Mouse (Mus musculus) cerebellum, postnatal 4 days (tissue): Measurements from ENCODE around the gene Ahdc1.
A peak's percentile ranks its signal among the peaks of the same experiment; 100 is the strongest.

Source experiments
- DNase-seq, 2 experiments: peaks; one replicate each; pipeline ENCODE4 v3.0.0; 2022; ENCODE audit warnings: low spot score in 2 of 2, mixed read lengths in 1 of 2

Ahdc1 gene

DNA sequence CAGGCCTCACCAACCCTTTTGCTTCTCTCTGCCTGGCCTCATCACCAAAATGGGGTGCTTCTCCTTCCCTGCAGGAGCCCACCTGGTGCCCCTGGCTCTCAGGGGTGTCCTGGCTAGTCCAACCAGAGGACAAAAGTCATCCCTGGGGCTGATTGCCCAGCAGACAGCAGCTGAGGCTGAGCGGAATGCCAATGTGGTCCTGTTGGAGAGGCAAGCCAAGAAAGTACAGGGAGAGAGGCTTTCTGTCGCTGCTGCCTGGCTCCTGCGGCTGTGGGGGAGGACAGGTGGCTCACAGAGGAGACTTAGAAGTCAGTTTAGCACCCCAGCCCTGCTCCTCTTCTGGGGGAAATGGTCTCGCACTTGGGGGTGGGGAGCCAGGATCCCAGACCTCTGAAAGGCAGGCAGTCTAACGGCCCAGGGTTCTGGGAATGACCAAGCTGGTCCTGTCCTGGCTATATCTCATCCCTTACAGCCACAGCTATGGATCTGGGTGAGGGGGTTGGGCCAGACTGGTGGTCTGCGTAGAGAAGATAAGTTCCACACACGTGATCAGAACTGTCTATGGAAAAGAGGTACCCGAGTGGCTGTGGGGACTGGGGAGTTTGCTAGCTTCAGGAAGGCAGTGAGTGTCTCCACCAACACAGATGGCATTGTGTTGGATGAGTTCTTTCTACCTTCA is 64.0 kb downstream of the Ahdc1 start:
- peak in 1 of 2 experiments; percentile 51 for DNase-seq

DNA sequence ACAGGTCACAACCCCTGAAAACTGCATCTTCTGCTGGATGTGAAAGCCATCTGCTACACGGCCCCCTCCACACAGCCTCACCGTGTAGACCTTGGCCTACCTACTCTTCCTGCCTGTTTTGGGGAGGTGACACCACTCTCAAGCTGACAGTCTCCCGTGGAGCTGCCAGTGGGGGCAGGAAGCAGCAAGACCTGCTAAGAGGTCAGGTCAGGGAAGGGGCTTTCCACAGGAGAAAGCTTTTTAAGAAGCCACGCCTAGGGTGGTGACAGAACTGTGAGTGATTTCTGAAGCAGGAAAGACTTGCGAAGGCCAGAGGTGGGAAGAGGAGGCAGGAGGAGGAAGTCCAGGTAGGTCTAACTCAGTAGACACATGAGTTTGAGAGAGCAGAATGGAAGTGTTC is 67.9 kb downstream of the Ahdc1 start:
- no peak for DNase-seq

- DNase-seq = no peak
Observed at GRCm38 (mm10) chr4:133079416-133080113, 68.5 kb downstream of the Ahdc1 start.

GRCm38 (mm10) chr4:133080862-133081261 is 69.8 kb downstream of the Ahdc1 start:
- no peak for DNase-seq

- no peak for DNase-seq
Observed at GRCm38 (mm10) chr4:133082216-133082773, 71.2 kb downstream of the Ahdc1 start.

- peak in 1 of 2 experiments; percentile 68 for DNase-seq
Observed at GRCm38 (mm10) chr4:133083991-133084861, 73.2 kb downstream of the Ahdc1 start.

DNA sequence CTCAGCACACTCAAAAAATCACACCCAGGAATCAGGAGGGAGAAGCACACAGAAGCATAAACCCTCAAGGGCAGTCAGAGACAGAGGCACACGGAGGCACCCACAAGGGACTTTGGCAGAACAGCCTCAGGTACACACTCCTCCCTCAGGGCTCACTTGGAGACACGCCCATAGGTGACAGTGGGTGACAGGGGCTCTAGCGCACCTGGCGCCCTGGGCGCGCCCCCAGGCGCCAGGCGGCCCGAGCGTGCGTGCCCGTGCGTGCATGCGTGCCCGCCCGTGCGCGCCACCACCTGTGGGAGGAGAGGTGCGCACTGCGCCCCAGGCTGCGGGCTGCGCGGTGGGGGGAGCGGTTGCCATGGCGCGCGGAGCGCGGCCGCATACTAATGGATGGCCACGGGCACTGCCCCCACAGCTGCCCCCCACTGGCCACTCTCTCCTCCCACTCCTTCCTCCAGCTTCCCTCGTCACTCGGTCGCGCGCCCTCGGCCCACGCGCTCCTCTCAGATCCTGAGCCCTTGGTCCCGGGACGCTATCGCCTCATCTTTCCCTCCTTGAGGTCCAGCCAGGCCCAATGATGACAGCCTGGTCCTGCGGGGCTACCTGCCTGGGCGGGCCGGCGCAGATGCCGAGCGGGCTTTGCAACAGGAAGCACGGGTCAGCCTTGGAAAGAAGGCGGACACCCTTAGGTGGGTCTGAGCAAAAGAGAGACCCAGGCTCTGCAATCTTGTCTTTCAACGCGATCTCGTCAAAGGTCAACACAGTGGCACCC is 74.1 kb downstream of the Ahdc1 start:
- DNase-seq = peak in 1 of 2 experiments; percentile 68

DNA sequence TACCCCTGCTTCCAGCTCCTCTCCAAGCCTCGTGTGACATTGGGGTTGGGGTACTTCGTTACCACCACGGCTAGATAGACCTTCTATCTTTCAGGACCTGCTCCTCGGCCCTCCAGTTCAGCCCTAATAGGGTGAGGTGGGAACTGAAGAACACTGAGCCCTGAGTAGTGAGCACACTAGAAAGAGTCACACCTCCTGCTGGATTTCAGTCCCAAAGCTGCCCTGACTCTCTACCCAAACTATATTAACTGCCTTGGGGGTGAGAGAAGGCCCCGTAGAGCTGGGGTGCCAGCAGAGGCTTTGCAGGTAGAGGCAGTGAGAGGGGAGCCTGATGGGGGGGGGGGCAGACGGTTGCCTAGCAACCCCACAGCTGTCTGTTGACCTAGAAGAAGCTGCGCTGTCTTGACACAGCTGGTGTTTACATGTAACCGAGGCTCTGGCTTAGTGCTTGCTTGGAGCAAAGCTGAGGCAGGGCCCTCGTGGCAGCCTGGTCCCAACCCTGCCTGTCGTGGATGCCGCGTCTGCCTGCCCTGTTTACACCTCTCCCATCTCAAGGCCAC is 74.8 kb downstream of the Ahdc1 start:
- DNase-seq = no peak

- DNase-seq = no peak
Observed at GRCm38 (mm10) chr4:133087177-133087714, 76.2 kb downstream of the Ahdc1 start.

GRCm38 (mm10) chr4:133087835-133088234 is 76.8 kb downstream of the Ahdc1 start:
- no peak for DNase-seq

GRCm38 (mm10) chr4:133089319-133089718 is 78.3 kb downstream of the Ahdc1 start:
- no peak for DNase-seq

GRCm38 (mm10) chr4:133089802-133090201 is 78.7 kb downstream of the Ahdc1 start:
- DNase-seq = no peak

- DNase-seq = no peak
Observed at GRCm38 (mm10) chr4:133090276-133090719, 79.2 kb downstream of the Ahdc1 start.

DNA sequence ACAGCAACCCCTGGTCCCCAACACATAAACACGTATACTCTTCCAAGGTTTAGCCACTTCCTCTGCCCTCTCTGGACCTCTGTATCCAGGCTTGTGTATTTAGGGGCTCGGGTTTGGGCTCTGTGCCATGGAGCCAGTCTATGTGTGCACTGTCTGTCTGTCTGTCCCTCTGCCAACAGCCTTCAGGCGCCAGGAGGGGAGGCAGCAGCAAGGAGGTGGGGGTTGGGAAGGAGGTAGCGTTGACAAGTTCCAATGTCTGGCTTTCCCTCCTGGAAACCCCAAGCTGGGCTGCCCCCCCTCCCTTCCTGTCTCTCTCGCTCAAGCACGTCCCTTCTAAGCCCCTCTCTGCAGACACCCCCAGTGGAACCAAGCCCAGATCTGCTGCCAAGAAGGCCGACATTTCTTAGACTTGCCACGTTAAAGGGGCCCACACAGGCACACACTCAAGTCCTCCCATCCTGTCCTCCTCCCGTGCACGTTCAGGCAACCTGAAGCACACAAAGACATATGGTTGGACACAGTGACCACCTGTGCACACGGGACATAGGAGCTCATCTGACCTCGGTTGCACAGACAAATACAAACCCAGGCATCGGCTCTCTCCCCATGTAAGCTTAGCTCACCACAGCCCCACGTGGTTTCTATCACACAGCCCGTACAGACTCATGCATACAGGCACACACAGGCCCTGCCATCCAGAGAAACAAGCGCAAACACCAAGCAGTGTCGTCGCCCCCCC is 79.8 kb downstream of the Ahdc1 start:
- peak in 1 of 2 experiments; percentile 75 for DNase-seq

- no peak for DNase-seq
Observed at GRCm38 (mm10) chr4:133091459-133091785, 80.4 kb downstream of the Ahdc1 start.

GRCm38 (mm10) chr4:133092453-133092901 is 81.4 kb downstream of the Ahdc1 start:
- DNase-seq = peak in 1 of 2 experiments; percentile 74

DNA sequence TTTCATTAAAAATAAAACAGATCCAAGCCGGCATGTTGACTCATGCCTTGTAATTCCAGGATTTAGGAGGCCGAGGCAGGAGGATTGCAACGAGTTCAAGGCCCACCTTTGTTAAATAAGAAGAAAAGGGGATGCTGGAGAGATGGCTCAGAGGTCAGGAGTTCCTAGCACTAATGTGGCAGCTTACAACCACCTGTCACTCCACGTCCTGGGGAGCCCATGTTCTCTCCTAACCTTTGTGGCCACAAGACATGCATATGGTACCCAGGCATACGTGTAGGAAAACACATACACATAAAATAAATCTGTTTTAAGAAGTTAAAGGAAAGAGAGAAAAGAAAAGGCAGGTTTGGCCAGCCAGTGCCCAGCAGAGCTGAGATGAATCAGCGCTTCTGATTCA is 82.0 kb downstream of the Ahdc1 start:
- DNase-seq = no peak

DNA sequence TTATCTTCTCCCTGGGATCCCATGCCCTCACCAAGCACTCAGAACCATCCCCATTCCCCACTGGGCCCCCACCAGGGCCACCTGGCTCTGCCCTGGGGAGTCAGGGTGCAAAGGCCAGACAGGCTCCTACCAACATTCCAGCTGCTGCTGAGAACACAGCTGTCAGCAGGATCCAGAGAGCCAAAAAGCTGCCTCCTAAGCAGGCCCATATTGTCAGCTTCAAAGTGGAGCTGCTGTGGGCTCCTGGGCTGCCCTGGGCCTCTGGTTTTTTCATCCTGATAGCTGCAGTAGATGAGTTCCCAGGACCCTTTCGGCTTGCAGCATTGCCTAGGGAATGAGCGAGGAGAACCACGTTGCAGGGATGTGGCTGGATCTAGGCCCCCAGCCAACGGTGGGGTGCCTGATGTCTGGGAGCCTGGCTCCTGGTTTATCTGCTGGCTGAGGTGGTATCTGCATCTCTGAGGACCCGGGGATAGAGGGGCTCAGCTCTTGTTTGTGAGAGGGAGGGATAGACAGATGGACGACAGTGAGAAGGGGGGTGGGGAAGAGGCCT is 82.5 kb downstream of the Ahdc1 start:
- no peak for DNase-seq

DNA sequence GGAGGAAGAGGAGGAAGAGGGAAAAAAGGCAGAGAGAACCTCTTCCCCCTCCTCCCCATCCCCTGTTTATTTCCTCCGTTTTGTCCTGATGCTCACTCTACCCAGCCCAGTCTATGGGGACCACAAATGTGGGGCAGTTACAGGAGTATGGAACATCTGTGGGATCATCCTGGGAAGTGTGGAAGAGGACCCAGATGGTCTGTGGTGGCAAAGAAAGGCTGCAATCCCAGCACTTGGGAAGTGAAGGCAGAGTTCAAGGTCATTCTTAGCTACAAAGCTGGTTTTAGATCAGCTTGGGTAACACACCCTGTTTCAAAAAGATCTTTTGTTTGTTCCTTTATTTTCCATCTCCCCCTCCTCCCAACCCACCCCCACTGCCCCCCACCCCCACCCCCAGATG is 83.2 kb downstream of the Ahdc1 start:
- DNase-seq = no peak
